Mouse (Mus musculus) megakaryocyte, embryonic 14.5 days (primary cell): ENCODE measurements around the gene Sec24a.

Source experiments
- FLI1 ChIP-seq: IDR thresholded peaks from 2 replicates; pipeline ENCODE4 v1.6.1; 2012; ENCODE audit warnings: low read length, inconsistent platforms, mixed read lengths
- GATA1 ChIP-seq: IDR thresholded peaks from 3 replicates; pipeline ENCODE4 v1.6.1; 2012; ENCODE audit warnings: mixed read lengths, low read length, inconsistent platforms, borderline replicate concordance

DNA sequence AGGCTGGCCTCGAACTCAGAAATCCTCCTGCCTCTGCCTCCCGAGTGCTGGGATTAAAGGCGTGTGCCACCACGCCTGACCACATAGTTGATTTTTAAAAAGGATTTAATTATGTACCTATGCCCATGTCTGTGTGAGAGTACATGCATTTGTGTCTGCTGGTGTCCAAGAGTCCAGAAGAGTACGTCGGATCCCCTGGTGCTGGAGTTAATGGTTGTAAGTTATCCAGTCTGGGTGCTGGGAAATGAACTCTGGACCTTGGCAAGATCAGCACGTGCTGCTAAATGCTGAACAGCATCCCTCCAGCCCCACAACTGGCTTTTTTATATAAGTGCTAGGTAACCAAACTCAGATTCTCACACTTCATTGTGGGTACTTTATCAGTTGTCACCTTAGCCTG lies 92.6 kb downstream of the Sec24a start:
- TF ChIP-seq GATA1 (no peak), FLI1 (no peak)
